Mouse (Mus musculus): ENCODE data around the gene Ccm2. TPM values are rescaled to one million over a fixed set of nuclear protein-coding genes. Genes with fewer than 3 reads are reported as not detected.

The Ccm2 gene
- total RNA-seq, 1 experiment from 2014 or later: 172 TPM

GRCm38 (mm10) chr11:6598191-6598889, 51.7 kb downstream of the Ccm2 start:
- no peak for ATAC-seq (replicated peaks; ENCODE audit: insufficient number of reproducible peaks, low FRiP score, low TSS enrichment, poor library complexity, severe bottlenecking)

- ATAC-seq (replicated peaks; ENCODE audit: insufficient number of reproducible peaks, low FRiP score, low TSS enrichment, poor library complexity, severe bottlenecking): no peak
Observed at GRCm38 (mm10) chr11:6599011-6599681, 52.5 kb downstream of the Ccm2 start.

GRCm38 (mm10) chr11:6599831-6600230, 53.1 kb downstream of the Ccm2 start:
- no peak for ATAC-seq (replicated peaks; ENCODE audit: insufficient number of reproducible peaks, low FRiP score, low TSS enrichment, poor library complexity, severe bottlenecking)

GRCm38 (mm10) chr11:6600284-6600944, 53.7 kb downstream of the Ccm2 start:
- no peak for ATAC-seq (replicated peaks; ENCODE audit: insufficient number of reproducible peaks, low FRiP score, low TSS enrichment, poor library complexity, severe bottlenecking)

- ATAC-seq (replicated peaks; ENCODE audit: insufficient number of reproducible peaks, low FRiP score, low TSS enrichment, poor library complexity, severe bottlenecking): no peak
Observed at GRCm38 (mm10) chr11:6601649-6602480, 55.2 kb downstream of the Ccm2 start.

- no peak for ATAC-seq (replicated peaks; ENCODE audit: insufficient number of reproducible peaks, low FRiP score, low TSS enrichment, poor library complexity, severe bottlenecking)
Observed at GRCm38 (mm10) chr11:6602662-6603061, 56.0 kb downstream of the Ccm2 start.

GRCm38 (mm10) chr11:6603224-6603623, 56.5 kb downstream of the Ccm2 start:
- no peak for ATAC-seq (replicated peaks; ENCODE audit: insufficient number of reproducible peaks, low FRiP score, low TSS enrichment, poor library complexity, severe bottlenecking)

- no peak for ATAC-seq (replicated peaks; ENCODE audit: insufficient number of reproducible peaks, low FRiP score, low TSS enrichment, poor library complexity, severe bottlenecking)
Observed at GRCm38 (mm10) chr11:6603887-6604603, 57.4 kb downstream of the Ccm2 start.

- ATAC-seq (replicated peaks; ENCODE audit: insufficient number of reproducible peaks, low FRiP score, low TSS enrichment, poor library complexity, severe bottlenecking): no peak
Observed at GRCm38 (mm10) chr11:6604604-6604936, 57.9 kb downstream of the Ccm2 start.

GRCm38 (mm10) chr11:6605021-6605481, 58.4 kb downstream of the Ccm2 start:
- no peak for ATAC-seq (replicated peaks; ENCODE audit: insufficient number of reproducible peaks, low FRiP score, low TSS enrichment, poor library complexity, severe bottlenecking)

- no peak for ATAC-seq (replicated peaks; ENCODE audit: insufficient number of reproducible peaks, low FRiP score, low TSS enrichment, poor library complexity, severe bottlenecking)
Observed at GRCm38 (mm10) chr11:6605491-6606399, 59.1 kb downstream of the Ccm2 start, which contains the start of gene Nacad. Gene Nacad (minus strand): TSS chr11:6606053.

- peak; percentile 42; the same call in 1 of the 2 replicates for ATAC-seq (replicated peaks; ENCODE audit: insufficient number of reproducible peaks, low FRiP score, low TSS enrichment, poor library complexity, severe bottlenecking)
Observed at GRCm38 (mm10) chr11:6615250-6616205, 68.8 kb downstream of the Ccm2 start.

GRCm38 (mm10) chr11:6623704-6624103, 77.0 kb downstream of the Ccm2 start:
- no peak for ATAC-seq (replicated peaks; ENCODE audit: insufficient number of reproducible peaks, low FRiP score, low TSS enrichment, poor library complexity, severe bottlenecking)

GRCm38 (mm10) chr11:6624619-6625382, 78.1 kb downstream of the Ccm2 start:
- no peak for ATAC-seq (replicated peaks; ENCODE audit: insufficient number of reproducible peaks, low FRiP score, low TSS enrichment, poor library complexity, severe bottlenecking)

- ATAC-seq (replicated peaks; ENCODE audit: insufficient number of reproducible peaks, low FRiP score, low TSS enrichment, poor library complexity, severe bottlenecking): peak; percentile 70
Observed at GRCm38 (mm10) chr11:6625478-6626387, 79.0 kb downstream of the Ccm2 start, which contains the start of gene Tbrg4. Gene Tbrg4 (minus strand): TSS chr11:6626067.
